Mouse (Mus musculus): ENCODE measurements around the gene Mageb1. TPM values are rescaled to one million over a fixed set of nuclear protein-coding genes. Genes with fewer than 3 reads are reported as not detected.
"Not testable (repeated sequence)": the region's sequence is repeated elsewhere in the genome, so short reads cannot be mapped to it uniquely, and the experiment has no call there.

Mageb1 gene
- not detected in 2 replicates for total RNA-seq (2021)
- long read RNA-seq, experiment 1, result 0 reads
- long read RNA-seq, experiment 2, result 0 reads

DNA sequence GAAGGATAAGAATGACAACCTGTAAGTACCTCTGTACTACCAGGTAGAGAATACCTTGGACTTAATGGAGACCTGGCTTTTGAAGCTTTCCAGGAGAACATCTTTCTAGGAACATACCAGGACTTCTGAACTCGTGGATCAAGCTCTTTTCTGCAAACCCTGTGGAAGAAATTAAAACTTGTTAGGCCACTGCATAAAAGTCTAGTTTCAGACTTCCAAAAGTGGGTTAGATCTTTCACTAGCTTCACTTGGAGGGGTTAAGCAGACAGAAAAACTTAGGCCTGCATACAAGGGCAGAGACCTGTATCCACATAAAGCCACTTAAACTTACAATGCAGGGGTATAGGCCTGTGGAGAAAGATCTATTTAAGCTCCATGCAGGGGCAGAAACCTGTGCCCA lies at the start of gene Mageb1:
Gene Mageb1 (minus strand): TSS at position 101 of the 400 bp plus-strand sequence.
- DNase-seq, result not testable (repeated sequence)

Other genes starting within 250 kb of the Mageb1 start
- gene Mageb5, start 233.3 kb downstream of the Mageb1 start, total RNA-seq (2021), result not detected in 2 replicates

Measured in adrenal gland, postnatal 14 days (tissue).